Mouse (Mus musculus): Measurements from ENCODE around the gene Rps6.

DNA sequence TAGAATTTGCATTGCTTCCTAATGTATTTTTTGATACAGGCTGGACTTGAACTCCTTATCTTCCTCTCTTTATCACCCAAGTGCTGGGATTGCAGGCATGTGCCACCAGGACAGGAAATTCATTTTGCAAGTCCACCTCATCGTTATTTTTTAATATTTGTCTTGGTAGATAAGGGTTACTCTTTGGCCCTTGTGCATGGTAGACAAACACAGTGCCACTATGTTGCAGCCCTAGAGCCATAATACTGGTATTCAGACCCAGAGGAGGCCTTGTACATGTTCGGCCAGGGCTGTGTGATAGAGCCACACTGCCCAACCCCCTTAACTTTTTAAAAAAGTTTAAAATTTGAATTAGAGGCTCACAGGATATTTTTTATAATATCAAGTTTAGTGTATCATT is 10.0 kb downstream of the Rps6 start:
- TF ChIP-seq POLR2A (IDR thresholded peaks at IDR 0.05; ENCODE audit: insufficient read depth, low read length) (no peak), CTCF (IDR thresholded peaks at IDR 0.05; ENCODE audit: low read depth, low read length) (no peak)

Data from ES-Bruce4 (cell line).